Mouse (Mus musculus): ENCODE results near the gene Foxd4. TPM values are rescaled to one million over a fixed set of nuclear protein-coding genes. Genes with fewer than 3 reads are reported as not detected.

The Foxd4 gene
- polyA plus RNA-seq (2014; fragmentation: Nextera tagmentation; extraction: Ambion mirVana) = 0.14 and 0.20 TPM in 2 replicates

DNA sequence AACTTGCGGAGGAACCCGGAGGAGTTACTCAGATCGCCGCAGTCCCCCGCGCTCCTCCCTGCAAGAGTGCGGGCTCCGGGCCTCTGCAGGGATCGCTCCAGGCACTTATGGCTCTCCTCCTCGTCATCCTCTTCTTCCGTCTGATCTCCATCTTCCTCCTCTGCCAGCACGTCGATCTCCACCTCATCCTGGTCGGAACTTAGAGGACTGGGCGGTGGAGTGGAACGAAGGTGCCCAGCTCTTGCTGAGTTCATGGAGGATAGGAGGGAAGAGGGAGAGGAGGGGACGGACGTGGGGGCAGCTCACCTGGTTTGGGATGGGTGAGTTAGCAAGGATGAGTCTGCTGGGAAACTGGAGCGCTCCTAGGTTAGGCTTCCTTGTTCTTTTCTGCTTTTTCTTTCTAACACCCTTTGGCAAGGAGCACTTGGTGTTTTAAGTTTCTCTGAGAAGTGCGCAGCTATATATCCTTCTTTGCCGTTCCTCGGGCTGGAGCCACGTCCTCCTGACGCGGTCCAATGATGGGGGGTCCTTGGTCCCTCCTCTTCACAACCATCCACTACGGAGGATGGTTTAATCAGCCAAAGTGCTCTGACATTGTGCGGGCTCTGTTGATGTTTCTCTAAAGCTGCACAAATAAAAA is at the start of gene Foxd4:
Gene Foxd4, minus strand, starts transcription at position 617 of the 640 bp plus-strand sequence.
- under 1% methylated on average over 27 of the region's 27 CpGs for whole genome bisulfite sequencing
- peak within 1 kb of the TSS; percentile 46 for H3K4me2 ChIP-seq (replicated peaks; ENCODE audit: low read depth, low read length)
- H3K4me3 ChIP-seq (ENCODE audit: low read depth, low read length) = peak within 1 kb of the TSS; percentile 26
- ATAC-seq (ENCODE audit: low FRiP score) (no peak), DNase-seq (ENCODE audit: low spot score) (peak; percentile 63)
- no peaks in the 10 kb centered on the region for H3K9me3 ChIP-seq (ENCODE audit: control insufficient read depth, low read length)
- H3K4me1 ChIP-seq (replicated peaks; ENCODE audit: control insufficient read depth, insufficient read depth, low read length) = peaks cover 7% of the 10 kb centered on the region
- H3K27ac ChIP-seq (ENCODE audit: low read depth, low read length) = no peak within 1 kb of the TSS
- no peaks in the 10 kb centered on the region for H3K36me3 ChIP-seq (ENCODE audit: control insufficient read depth, insufficient read depth, low read length)
- peaks cover 61% of the 10 kb centered on the region for H3K27me3 ChIP-seq (ENCODE audit: control insufficient read depth, insufficient read depth, low read length)
- no peak within 1 kb of the TSS for H3K9ac ChIP-seq (ENCODE audit: low read depth, low read length)

DNA sequence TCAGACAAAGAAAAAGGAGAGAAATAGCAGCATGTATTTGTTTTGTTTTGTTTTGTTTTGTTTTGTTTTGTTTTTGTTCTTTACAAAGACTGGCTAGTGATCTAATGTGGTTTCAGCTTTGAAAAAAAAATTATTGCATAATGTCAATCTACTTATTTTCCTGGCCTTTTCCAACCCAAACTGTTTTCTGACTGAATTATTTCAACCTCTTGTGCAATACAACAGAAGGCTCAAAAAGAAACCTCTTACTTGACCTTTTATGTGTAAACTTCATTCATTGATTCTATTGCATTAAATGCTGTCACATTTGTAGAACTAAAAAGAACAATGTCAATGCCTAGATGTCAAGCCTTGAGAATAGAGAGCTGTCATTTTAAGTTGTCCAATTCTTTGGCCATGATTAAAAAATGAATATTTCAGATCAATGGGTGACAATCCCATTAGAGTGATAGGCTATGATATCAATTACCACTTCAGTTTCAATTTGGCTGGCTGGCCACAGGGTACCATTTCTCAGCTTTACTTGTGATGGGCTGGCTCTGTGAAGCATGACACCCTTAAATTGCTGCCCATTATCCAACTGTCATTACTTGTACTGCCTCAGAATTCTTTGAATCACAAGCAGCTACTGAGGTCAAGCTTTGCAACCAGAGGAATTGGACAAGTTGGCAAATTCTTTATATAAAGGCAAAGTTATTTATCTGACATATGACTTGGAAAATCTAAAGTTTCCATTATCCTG is 44.7 kb upstream of the Foxd4 start:
- Histone ChIP-seq H3K9me3 (ENCODE audit: control insufficient read depth, low read length) (no peaks in the 10 kb centered on the region), H3K4me3 (ENCODE audit: low read depth, low read length) (no peak overlapping the region), H3K4me1 (replicated peaks; ENCODE audit: control insufficient read depth, insufficient read depth, low read length) (no peaks in the 10 kb centered on the region), H3K9ac (ENCODE audit: low read depth, low read length) (no peak overlapping the region), H3K36me3 (ENCODE audit: control insufficient read depth, insufficient read depth, low read length) (no peaks in the 10 kb centered on the region), H3K27me3 (ENCODE audit: control insufficient read depth, insufficient read depth, low read length) (no peaks in the 10 kb centered on the region), H3K27ac (ENCODE audit: low read depth, low read length) (no peak overlapping the region), H3K4me2 (replicated peaks; ENCODE audit: low read depth, low read length) (no peak overlapping the region)
- ATAC-seq (ENCODE audit: low FRiP score) (0 out of 2 replicates have a peak, but pooled peaks have one; percentile 53), DNase-seq (ENCODE audit: low spot score) (no peak)

DNA sequence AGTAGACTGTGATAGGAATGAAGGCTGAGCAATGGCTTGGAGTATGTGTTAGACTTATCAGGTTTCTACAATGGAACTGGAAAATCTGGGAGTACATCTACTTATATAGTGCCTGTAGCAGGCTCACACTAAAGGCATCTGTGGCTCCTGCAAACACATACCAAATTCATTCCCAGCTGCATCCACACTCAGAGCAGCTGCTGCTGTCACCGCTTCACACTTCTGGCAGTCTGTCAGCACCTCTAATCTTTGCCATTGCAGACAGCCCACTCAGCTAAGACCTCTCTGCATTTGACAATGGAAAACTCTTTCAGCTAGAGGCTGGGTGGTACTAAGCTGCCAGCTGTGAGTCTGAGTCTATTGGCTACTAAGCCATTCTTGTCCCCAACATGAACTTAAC is 36.1 kb upstream of the Foxd4 start:
- H3K27me3 ChIP-seq (ENCODE audit: control insufficient read depth, insufficient read depth, low read length) = no peaks in the 10 kb centered on the region
- no peak overlapping the region for H3K27ac ChIP-seq (ENCODE audit: low read depth, low read length)
- no peaks in the 10 kb centered on the region for H3K4me1 ChIP-seq (replicated peaks; ENCODE audit: control insufficient read depth, insufficient read depth, low read length)
- H3K4me2 ChIP-seq (replicated peaks; ENCODE audit: low read depth, low read length) = no peak overlapping the region
- ATAC-seq (ENCODE audit: low FRiP score) = no peak
- no peak for DNase-seq (ENCODE audit: low spot score)
- H3K4me3 ChIP-seq (ENCODE audit: low read depth, low read length) = no peak overlapping the region
- H3K36me3 ChIP-seq (ENCODE audit: control insufficient read depth, insufficient read depth, low read length) = no peaks in the 10 kb centered on the region
- 50% methylated on average over 1 of the region's 1 CpGs for whole genome bisulfite sequencing
- H3K9me3 ChIP-seq (ENCODE audit: control insufficient read depth, low read length) = no peaks in the 10 kb centered on the region
- no peak overlapping the region for H3K9ac ChIP-seq (ENCODE audit: low read depth, low read length)

DNA sequence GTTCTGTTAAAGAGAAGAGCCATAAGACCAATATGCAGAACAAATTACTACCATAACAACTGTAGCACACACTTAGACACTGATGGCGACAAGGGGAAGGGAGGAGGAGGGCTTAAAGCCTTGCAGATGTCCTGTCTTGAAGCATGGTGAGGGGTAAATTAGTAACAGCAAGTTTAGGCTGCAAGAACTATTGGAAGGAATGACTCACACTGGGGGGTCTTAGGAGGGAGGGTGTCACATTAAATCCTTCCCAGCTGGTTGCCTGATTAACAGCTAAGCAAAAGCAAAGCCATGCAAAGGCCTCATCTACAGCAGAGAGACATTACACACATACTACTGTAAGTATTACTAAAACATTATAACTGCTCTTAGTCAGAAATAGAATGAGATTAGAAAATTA is 28.0 kb upstream of the Foxd4 start:
- no peaks in the 10 kb centered on the region for H3K4me1 ChIP-seq (replicated peaks; ENCODE audit: control insufficient read depth, insufficient read depth, low read length)
- no peak overlapping the region for H3K9ac ChIP-seq (ENCODE audit: low read depth, low read length)
- DNase-seq (ENCODE audit: low spot score) (no peak), ATAC-seq (ENCODE audit: low FRiP score) (no peak)
- H3K27me3 ChIP-seq (ENCODE audit: control insufficient read depth, insufficient read depth, low read length) = no peaks in the 10 kb centered on the region
- H3K4me2 ChIP-seq (replicated peaks; ENCODE audit: low read depth, low read length) = no peak overlapping the region
- no peaks in the 10 kb centered on the region for H3K9me3 ChIP-seq (ENCODE audit: control insufficient read depth, low read length)
- 18% methylated on average over 1 of the region's 1 CpGs for WGBS
- H3K4me3 ChIP-seq (ENCODE audit: low read depth, low read length) = no peak overlapping the region
- H3K36me3 ChIP-seq (ENCODE audit: control insufficient read depth, insufficient read depth, low read length) = no peaks in the 10 kb centered on the region
- no peak overlapping the region for H3K27ac ChIP-seq (ENCODE audit: low read depth, low read length)

DNA sequence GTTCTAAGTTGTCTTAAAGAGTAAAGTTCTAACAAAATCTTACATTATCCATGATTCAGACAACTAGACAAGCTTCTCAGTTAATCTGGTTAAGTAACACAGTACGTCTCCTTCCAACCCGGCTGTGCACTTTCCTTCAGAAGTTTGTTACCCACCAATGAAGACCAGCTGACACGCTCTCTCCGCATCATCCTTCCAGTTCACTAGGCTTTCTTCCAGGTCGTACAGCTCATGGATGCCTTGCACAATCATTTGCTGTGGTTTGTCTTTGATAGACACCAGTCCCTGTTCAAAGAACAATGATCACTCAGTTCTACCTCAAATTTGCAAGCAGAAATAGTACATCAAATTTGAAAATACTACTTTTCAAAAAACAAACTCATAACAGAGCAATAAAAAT is 19.9 kb upstream of the Foxd4 start:
- H3K9me3 ChIP-seq (ENCODE audit: control insufficient read depth, low read length) = no peaks in the 10 kb centered on the region
- DNase-seq (ENCODE audit: low spot score) = no peak
- no peaks in the 10 kb centered on the region for H3K27me3 ChIP-seq (ENCODE audit: control insufficient read depth, insufficient read depth, low read length)
- WGBS = 91% methylated on average over 5 of the region's 5 CpGs
- no peak overlapping the region for H3K9ac ChIP-seq (ENCODE audit: low read depth, low read length)
- no peak overlapping the region for H3K4me3 ChIP-seq (ENCODE audit: low read depth, low read length)
- no peak for ATAC-seq (ENCODE audit: low FRiP score)
- H3K36me3 ChIP-seq (ENCODE audit: control insufficient read depth, insufficient read depth, low read length) = no peaks in the 10 kb centered on the region
- no peaks in the 10 kb centered on the region for H3K4me1 ChIP-seq (replicated peaks; ENCODE audit: control insufficient read depth, insufficient read depth, low read length)
- no peak overlapping the region for H3K27ac ChIP-seq (ENCODE audit: low read depth, low read length)
- no peak overlapping the region for H3K4me2 ChIP-seq (replicated peaks; ENCODE audit: low read depth, low read length)

DNA sequence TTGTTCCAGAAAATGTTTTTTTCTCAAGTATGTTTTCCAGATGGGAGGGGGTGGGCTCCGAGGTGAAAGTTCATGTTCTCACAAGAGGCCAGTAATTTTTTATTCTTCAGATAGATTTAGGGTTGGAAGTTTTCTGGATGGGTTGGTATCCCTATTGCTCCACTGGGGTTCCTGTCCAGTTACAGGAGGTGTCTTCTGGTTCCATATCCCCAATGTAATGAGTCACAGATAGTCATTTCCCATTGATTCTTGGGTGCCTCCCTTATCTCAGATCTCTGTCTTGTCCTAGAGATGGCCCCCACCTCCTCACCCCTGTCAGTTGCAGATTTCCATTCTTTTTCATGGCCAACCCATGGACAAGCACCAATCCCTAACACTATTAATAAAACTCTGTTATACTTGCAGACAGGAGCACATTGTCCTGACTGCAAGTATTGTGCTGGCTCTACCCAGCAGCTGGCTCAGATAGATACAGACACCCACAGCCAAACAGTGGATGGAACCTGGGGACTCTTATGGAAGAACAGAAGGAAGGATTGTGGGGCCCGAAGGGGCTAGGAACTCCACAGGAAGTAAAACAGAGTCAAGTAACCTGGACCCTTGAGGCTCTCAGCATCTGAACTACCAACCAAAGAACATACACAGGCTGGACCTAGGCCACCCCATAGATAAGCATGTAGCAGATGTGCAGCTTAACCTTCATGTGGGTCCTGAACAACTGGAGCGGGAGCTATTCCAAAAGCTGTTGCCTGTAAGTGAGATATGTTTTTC is 7.6 kb upstream of the Foxd4 start:
- H3K4me2 ChIP-seq (replicated peaks; ENCODE audit: low read depth, low read length) = no peak overlapping the region
- no peak for DNase-seq (ENCODE audit: low spot score)
- 85% methylated on average over 3 of the region's 3 CpGs for WGBS
- no peak overlapping the region for H3K27ac ChIP-seq (ENCODE audit: low read depth, low read length)
- no peak for ATAC-seq (ENCODE audit: low FRiP score)
- H3K4me1 ChIP-seq (replicated peaks; ENCODE audit: control insufficient read depth, insufficient read depth, low read length) = no peaks in the 10 kb centered on the region
- no peak overlapping the region for H3K9ac ChIP-seq (ENCODE audit: low read depth, low read length)
- H3K9me3 ChIP-seq (ENCODE audit: control insufficient read depth, low read length) = no peaks in the 10 kb centered on the region
- H3K36me3 ChIP-seq (ENCODE audit: control insufficient read depth, insufficient read depth, low read length) = no peaks in the 10 kb centered on the region
- no peak overlapping the region for H3K4me3 ChIP-seq (ENCODE audit: low read depth, low read length)
- no peaks in the 10 kb centered on the region for H3K27me3 ChIP-seq (ENCODE audit: control insufficient read depth, insufficient read depth, low read length)

DNA sequence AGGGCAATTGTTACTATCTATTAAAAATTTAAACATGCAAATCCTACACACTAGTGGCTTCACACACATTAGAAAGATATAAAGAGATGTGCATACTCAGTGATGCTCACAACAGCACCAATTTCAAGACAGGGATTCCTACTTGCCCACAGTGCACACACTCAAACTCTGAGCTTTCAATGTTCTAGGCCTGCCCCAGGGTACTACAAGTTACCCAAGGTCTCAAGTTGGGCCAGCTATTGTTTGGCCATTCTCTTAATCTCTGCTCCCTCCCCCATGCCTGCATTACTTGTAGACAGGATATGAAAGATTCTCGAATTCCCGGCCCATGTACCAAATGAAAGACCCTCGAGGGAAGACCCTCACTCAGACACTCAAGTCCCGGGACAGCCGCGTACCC is 6.7 kb upstream of the Foxd4 start:
- no peaks in the 10 kb centered on the region for H3K36me3 ChIP-seq (ENCODE audit: control insufficient read depth, insufficient read depth, low read length)
- peaks cover 5% of the 10 kb centered on the region for H3K27me3 ChIP-seq (ENCODE audit: control insufficient read depth, insufficient read depth, low read length)
- H3K9ac ChIP-seq (ENCODE audit: low read depth, low read length) = no peak overlapping the region
- H3K27ac ChIP-seq (ENCODE audit: low read depth, low read length) = no peak overlapping the region
- no peak for ATAC-seq (ENCODE audit: low FRiP score)
- 96% methylated on average over 4 of the region's 6 CpGs for WGBS
- DNase-seq (ENCODE audit: low spot score) = no peak
- no peak overlapping the region for H3K4me2 ChIP-seq (replicated peaks; ENCODE audit: low read depth, low read length)
- no peak overlapping the region for H3K4me3 ChIP-seq (ENCODE audit: low read depth, low read length)
- no peaks in the 10 kb centered on the region for H3K9me3 ChIP-seq (ENCODE audit: control insufficient read depth, low read length)
- no peaks in the 10 kb centered on the region for H3K4me1 ChIP-seq (replicated peaks; ENCODE audit: control insufficient read depth, insufficient read depth, low read length)

DNA sequence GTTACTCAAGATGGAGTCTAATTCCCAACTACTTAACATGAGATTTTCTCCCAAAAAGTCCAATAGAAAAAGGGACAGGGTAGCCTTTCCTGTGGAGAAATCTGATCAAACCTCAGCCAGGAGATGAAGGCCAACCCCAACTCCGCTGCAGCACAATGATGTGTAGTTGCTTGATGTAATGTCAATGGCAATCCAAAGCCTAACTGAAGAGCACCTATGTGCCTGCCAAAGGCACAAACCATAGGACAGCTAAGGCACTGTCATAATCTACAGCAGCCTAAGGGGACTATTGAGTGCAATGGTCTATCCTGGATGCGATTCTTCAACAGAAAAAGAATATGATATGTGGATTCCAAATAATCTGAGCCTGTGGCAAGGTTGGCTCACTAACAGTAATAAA is 1.8 kb upstream of the Foxd4 start:
- Histone ChIP-seq H3K4me1 (replicated peaks; ENCODE audit: control insufficient read depth, insufficient read depth, low read length) (peaks cover 7% of the 10 kb centered on the region), H3K9ac (ENCODE audit: low read depth, low read length) (no peak overlapping the region), H3K36me3 (ENCODE audit: control insufficient read depth, insufficient read depth, low read length) (no peaks in the 10 kb centered on the region), H3K27me3 (ENCODE audit: control insufficient read depth, insufficient read depth, low read length) (peaks cover 44% of the 10 kb centered on the region), H3K27ac (ENCODE audit: low read depth, low read length) (no peak overlapping the region), H3K4me3 (ENCODE audit: low read depth, low read length) (no peak overlapping the region), H3K4me2 (replicated peaks; ENCODE audit: low read depth, low read length) (no peak overlapping the region), H3K9me3 (ENCODE audit: control insufficient read depth, low read length) (no peaks in the 10 kb centered on the region)
- no peak for DNase-seq (ENCODE audit: low spot score)
- WGBS = 46% methylated on average over 2 of the region's 2 CpGs
- no peak for ATAC-seq (ENCODE audit: low FRiP score)
